Mouse (Mus musculus): ENCODE measurements at regions not wholly inside any gene's neighbourhood (a gene's known extent, or its start where the extent isn't known, plus 50 kb on each side); places are given as distances from the start of the nearest gene placed in this dataset.
"Not testable (repeated sequence)": the region's sequence is repeated elsewhere in the genome, so short reads cannot be mapped to it uniquely, and the experiment has no call there.

- DNase-seq, result no peak
Measured at GRCm38 (mm10) chr5:129353549-129353948, 147.5 kb upstream of the Sfswap start.

- no peak for DNase-seq
Measured at GRCm38 (mm10) chr5:129354877-129355276, 146.1 kb upstream of the Sfswap start.

GRCm38 (mm10) chr5:129361527-129361926, 139.5 kb upstream of the Sfswap start:
- no peak for DNase-seq

GRCm38 (mm10) chr5:129363189-129363588, 137.8 kb upstream of the Sfswap start:
- DNase-seq, result no peak

GRCm38 (mm10) chr5:129365026-129365425, 136.0 kb upstream of the Sfswap start:
- no peak for DNase-seq

- no peak for DNase-seq
Measured at GRCm38 (mm10) chr5:129367266-129367665, 133.8 kb upstream of the Sfswap start.

- DNase-seq, result no peak
Measured at GRCm38 (mm10) chr5:129380861-129381260, 120.2 kb upstream of the Sfswap start.

GRCm38 (mm10) chr5:129384976-129385375, 116.0 kb upstream of the Sfswap start:
- DNase-seq, result no peak

GRCm38 (mm10) chr5:129385965-129386643, 114.9 kb upstream of the Sfswap start:
- not testable (repeated sequence) for DNase-seq

GRCm38 (mm10) chr5:129386671-129387070, 114.3 kb upstream of the Sfswap start:
- not testable (repeated sequence) for DNase-seq

- no peak for DNase-seq
Measured at GRCm38 (mm10) chr5:129387301-129387700, 113.7 kb upstream of the Sfswap start.

GRCm38 (mm10) chr5:129390921-129391371, 110.1 kb upstream of the Sfswap start:
- no peak for DNase-seq

- DNase-seq, result no peak
Measured at GRCm38 (mm10) chr5:129393150-129393549, 107.9 kb upstream of the Sfswap start.

- peak; percentile 18 for DNase-seq
Measured at GRCm38 (mm10) chr5:129393606-129394255, 107.3 kb upstream of the Sfswap start.

GRCm38 (mm10) chr5:129394416-129394815, 106.6 kb upstream of the Sfswap start:
- no peak for DNase-seq

- no peak for DNase-seq
Measured at GRCm38 (mm10) chr5:129397311-129397710, 103.7 kb upstream of the Sfswap start.

GRCm38 (mm10) chr5:129406259-129406658, 94.8 kb upstream of the Sfswap start:
- DNase-seq, result no peak

GRCm38 (mm10) chr5:129409440-129410004, 91.5 kb upstream of the Sfswap start:
- peak; percentile 60 for DNase-seq

GRCm38 (mm10) chr5:129412161-129412560, 88.9 kb upstream of the Sfswap start:
- DNase-seq, result no peak

- DNase-seq, result peak; percentile 27
Measured at GRCm38 (mm10) chr5:129414960-129415706, 85.9 kb upstream of the Sfswap start.

- peak; percentile 18 for DNase-seq
Measured at GRCm38 (mm10) chr5:129416425-129416824, 84.6 kb upstream of the Sfswap start.

- DNase-seq, result no peak
Measured at GRCm38 (mm10) chr5:129417516-129417915, 83.5 kb upstream of the Sfswap start.

GRCm38 (mm10) chr5:129420981-129421380, 80.0 kb upstream of the Sfswap start:
- no peak for DNase-seq

Measured in adrenal gland, adult 2 months (tissue).